Mouse (Mus musculus) MEL (cell line): ENCODE measurements around the gene Ankar. TPM values are rescaled to one million over a fixed set of nuclear protein-coding genes. Genes with fewer than 3 reads are reported as not detected.
A peak's percentile ranks its signal among the peaks of the same experiment; 100 is the strongest.

Experiments used
- DNase-seq: peaks from one replicate; pipeline ENCODE4 v3.0.0; 2011; ENCODE audit warnings: low read depth, low spot score
- H3K27ac ChIP-seq: 2 replicates; pipeline ENCODE4 v1.5.1; 2012; ENCODE audit warnings: low read depth, mild to moderate bottlenecking, control low read depth, low read length, moderate library complexity; ENCODE audit not compliant: control insufficient read depth
- H3K27me3 ChIP-seq, 2 experiments: fragments of 150-350 bp in 1 of 2; sonication (generic) in 1 of 2; 2 replicates each; pipeline ENCODE4 v1.6.1; 2012; ENCODE audit warnings: low read length in 2 of 2, mild to moderate bottlenecking in 2 of 2, improper control_type of control experiment in 1 of 2, moderate library complexity in 1 of 2; ENCODE audit not compliant: insufficient read depth in 2 of 2, control insufficient read depth in 1 of 2
- H3K36me3 ChIP-seq, 2 experiments: 2 replicates each; pipeline ENCODE4 v1.6.1; 2012 to 2014; ENCODE audit warnings: low read length in 2 of 2, improper control_type of control experiment in 1 of 2, inconsistent platforms in 1 of 2, mild to moderate bottlenecking in 1 of 2; ENCODE audit not compliant: insufficient read depth in 2 of 2, control insufficient read depth in 1 of 2
- H3K4me1 ChIP-seq, 2 experiments: fragments of 150-350 bp in 1 of 2; sonication (generic) in 1 of 2; 2 replicates each; pipeline ENCODE4 v1.6.1; 2012; ENCODE audit warnings: low read length in 2 of 2, improper control_type of control experiment in 1 of 2, mild to moderate bottlenecking in 1 of 2; ENCODE audit not compliant: insufficient read depth in 2 of 2, control insufficient read depth in 1 of 2
- H3K4me3 ChIP-seq, 2 experiments: fragments of 150-350 bp in 1 of 2; sonication (generic) in 1 of 2; 2 replicates each; pipeline ENCODE4 v1.5.1; 2012; ENCODE audit warnings: low read depth in 2 of 2, low read length in 2 of 2, mild to moderate bottlenecking in 2 of 2, moderate library complexity in 2 of 2, control low read depth in 1 of 2, improper control_type of control experiment in 1 of 2; ENCODE audit not compliant: control insufficient read depth in 1 of 2, insufficient read depth in 1 of 2
- H3K79me2 ChIP-seq: 2 replicates; pipeline ENCODE4 v1.6.1; 2012; ENCODE audit warnings: mild to moderate bottlenecking, low read length, moderate library complexity; ENCODE audit not compliant: control insufficient read depth, poor library complexity, insufficient read depth
- H3K9ac ChIP-seq: 2 replicates; pipeline ENCODE4 v1.6.1; 2012; ENCODE audit warnings: low read depth, mild to moderate bottlenecking, control low read depth, low read length, moderate library complexity; ENCODE audit not compliant: control insufficient read depth, poor library complexity, severe bottlenecking
- H3K9me3 ChIP-seq: fragments of 150-350 bp; sonication (generic); replicated peaks from 2 replicates; pipeline ENCODE4 v1.6.1; 2012; ENCODE audit warnings: mild to moderate bottlenecking, low read length, improper control_type of control experiment, moderate library complexity; ENCODE audit not compliant: insufficient read depth
- CHD2 ChIP-seq: IDR thresholded peaks from 2 replicates; pipeline ENCODE4 v1.6.1; 2011; ENCODE audit warnings: low read length, improper control_type of control experiment
- CTCF ChIP-seq, 3 experiments: IDR thresholded peaks in 2 of 3; conservative IDR thresholded peaks in 1 of 3; 2 replicates each; pipeline ENCODE4 v1.5.1; 2011 to 2012; ENCODE audit warnings: low read length in 3 of 3, low read depth in 2 of 3, mild to moderate bottlenecking in 2 of 3, improper control_type of control experiment in 1 of 3, inconsistent platforms in 1 of 3, mixed read lengths in 1 of 3, moderate library complexity in 1 of 3; ENCODE audit not compliant: control insufficient read depth in 1 of 3, insufficient read depth in 1 of 3, poor library complexity in 1 of 3, severe bottlenecking in 1 of 3
- E2F4 ChIP-seq: IDR thresholded peaks from 2 replicates; pipeline ENCODE4 v1.6.1; 2011; ENCODE audit warnings: low read depth, low read length, improper control_type of control experiment, borderline replicate concordance
- ELF1 ChIP-seq: IDR thresholded peaks from 2 replicates; pipeline ENCODE4 v1.6.1; 2014; ENCODE audit warnings: low read depth, mild to moderate bottlenecking, inconsistent platforms, low read length, improper control_type of control experiment, moderate library complexity
- EP300 ChIP-seq, 2 experiments: IDR thresholded peaks; 2 replicates each; pipeline ENCODE4 v1.6.1; 2011; ENCODE audit warnings: improper control_type of control experiment in 2 of 2, low read length in 2 of 2, low read depth in 1 of 2, mild to moderate bottlenecking in 1 of 2
- GABPA ChIP-seq: IDR thresholded peaks from 2 replicates; pipeline ENCODE4 v1.6.1; 2012; ENCODE audit warnings: low read depth, mild to moderate bottlenecking, inconsistent platforms, low read length, improper control_type of control experiment, moderate library complexity
- GATA1 ChIP-seq: IDR thresholded peaks from 2 replicates; pipeline ENCODE4 v1.6.1; 2011; ENCODE audit warnings: low read depth, low read length, improper control_type of control experiment
- JUND ChIP-seq: IDR thresholded peaks from 2 replicates; pipeline ENCODE4 v1.6.1; 2011; ENCODE audit warnings: low read depth, mild to moderate bottlenecking, improper control_type of control experiment, low read length
- KAT2A ChIP-seq: conservative IDR thresholded peaks from 2 replicates; pipeline ENCODE4 v1.6.1; 2012; ENCODE audit warnings: low read depth, low read length, improper control_type of control experiment, inconsistent platforms
- MAFK ChIP-seq: IDR thresholded peaks from 2 replicates; pipeline ENCODE4 v1.6.1; 2011; ENCODE audit warnings: low read depth, mild to moderate bottlenecking, low read length, improper control_type of control experiment, borderline replicate concordance
- MAX ChIP-seq: IDR thresholded peaks from 2 replicates; pipeline ENCODE4 v1.6.1; 2011; ENCODE audit warnings: low read length, improper control_type of control experiment
- MAZ ChIP-seq: IDR thresholded peaks from 2 replicates; pipeline ENCODE4 v1.6.1; 2012; ENCODE audit warnings: low read depth, mild to moderate bottlenecking, inconsistent platforms, low read length, improper control_type of control experiment
- MEF2A ChIP-seq: IDR thresholded peaks from 2 replicates; pipeline ENCODE4 v1.6.1; 2014; ENCODE audit warnings: low read depth, mild to moderate bottlenecking, inconsistent platforms, low read length, improper control_type of control experiment; ENCODE audit not compliant: poor library complexity, insufficient replicate concordance, severe bottlenecking; ENCODE audit errors: extremely low read depth
- MXI1 ChIP-seq: IDR thresholded peaks from 2 replicates; pipeline ENCODE4 v1.6.1; 2011; ENCODE audit warnings: mild to moderate bottlenecking, low read depth, low read length, improper control_type of control experiment
- MYB ChIP-seq: IDR thresholded peaks from 2 replicates; pipeline ENCODE4 v1.6.1; 2011; ENCODE audit warnings: mild to moderate bottlenecking, low read depth, low read length, improper control_type of control experiment
- MYC ChIP-seq: IDR thresholded peaks from 2 replicates; pipeline ENCODE4 v1.6.1; 2011; ENCODE audit warnings: low read depth, mild to moderate bottlenecking, low read length, improper control_type of control experiment, moderate library complexity
- NELFE ChIP-seq: IDR thresholded peaks from 2 replicates; pipeline ENCODE4 v1.6.1; 2011; ENCODE audit warnings: low read depth, low read length, improper control_type of control experiment
- NRF1 ChIP-seq: IDR thresholded peaks from 2 replicates; pipeline ENCODE4 v1.6.1; 2014; ENCODE audit warnings: low read depth, mild to moderate bottlenecking, inconsistent platforms, low read length, improper control_type of control experiment, moderate library complexity; ENCODE audit not compliant: poor library complexity, insufficient read depth, severe bottlenecking
- RAD21 ChIP-seq: IDR thresholded peaks from 2 replicates; pipeline ENCODE4 v1.6.1; 2011; ENCODE audit warnings: mild to moderate bottlenecking, low read depth, low read length, improper control_type of control experiment
- RCOR1 ChIP-seq: IDR thresholded peaks from 2 replicates; pipeline ENCODE4 v1.6.1; 2012; ENCODE audit warnings: low read depth, mild to moderate bottlenecking, inconsistent platforms, low read length, improper control_type of control experiment
- SIN3A ChIP-seq: IDR thresholded peaks from 2 replicates; pipeline ENCODE4 v1.6.1; 2012; ENCODE audit warnings: low read length, improper control_type of control experiment, inconsistent platforms
- SMC3 ChIP-seq: IDR thresholded peaks from 2 replicates; pipeline ENCODE4 v1.6.1; 2011; ENCODE audit warnings: low read depth, low read length, improper control_type of control experiment
- TAL1 ChIP-seq: IDR thresholded peaks from 2 replicates; pipeline ENCODE4 v1.6.1; 2012; ENCODE audit warnings: mild to moderate bottlenecking, inconsistent platforms, low read length, moderate library complexity, mixed read lengths
- TCF12 ChIP-seq: IDR thresholded peaks from 2 replicates; pipeline ENCODE4 v1.6.1; 2014; ENCODE audit warnings: low read depth, mild to moderate bottlenecking, inconsistent platforms, low read length, improper control_type of control experiment, moderate library complexity
- UBTF ChIP-seq: IDR thresholded peaks from 2 replicates; pipeline ENCODE4 v1.6.1; 2012; ENCODE audit warnings: low read depth, mild to moderate bottlenecking, inconsistent platforms, low read length, improper control_type of control experiment, moderate library complexity, borderline replicate concordance; ENCODE audit not compliant: insufficient read depth
- ZKSCAN1 ChIP-seq: IDR thresholded peaks from 2 replicates; pipeline ENCODE4 v1.6.1; 2012; ENCODE audit warnings: low read depth, mild to moderate bottlenecking, inconsistent platforms, low read length, improper control_type of control experiment, moderate library complexity
- ZMIZ1 ChIP-seq: IDR thresholded peaks from 2 replicates; pipeline ENCODE4 v1.6.1; 2012; ENCODE audit warnings: low read depth, mild to moderate bottlenecking, inconsistent platforms, low read length, improper control_type of control experiment, moderate library complexity
- ZNF384 ChIP-seq: IDR thresholded peaks from 2 replicates; pipeline ENCODE4 v1.6.1; 2012; ENCODE audit warnings: low read depth, mild to moderate bottlenecking, inconsistent platforms, low read length, improper control_type of control experiment
- polyA plus RNA-seq, 2 experiments: library from polyadenylated mRNA; stranded (reverse) in 1 of 2; unstranded in 1 of 2; fragments of >175 nt in 1 of 2; fragments of >200 nt in 1 of 2; gene quantifications; 2 replicates each; pipeline versions ENCODE4 v1.2.1 to v1.2.4; 2012; ENCODE audit warnings: low replicate concordance in 2 of 2, low read depth in 1 of 2; ENCODE audit not compliant: insufficient read length in 2 of 2, insufficient read depth in 1 of 2, missing spikeins in 1 of 2
- total RNA-seq: library from RNA; depleted of rRNA; stranded (reverse); fragments of 300-350 nt; gene quantifications from 2 replicates; pipeline ENCODE4 v1.2.3, GENCODE M21; 2012

Gene Ankar
- total and polyA plus RNA-seq, 3 experiments: not detected

GRCm38 (mm10) chr1:72716926-72717325, 16.5 kb upstream of the Ankar start:
- no peak overlapping the region for H3K4me3 ChIP-seq
- peaks cover 11 to 18% of the 10 kb centered on the region in 2 experiments for H3K36me3 ChIP-seq
- no peaks in the 10 kb centered on the region for H3K27me3 ChIP-seq
- peak; percentile 87 for DNase-seq
- no peaks in the 10 kb centered on the region for H3K9me3 ChIP-seq
- H3K79me2 ChIP-seq: peaks cover 14% of the 10 kb centered on the region
- H3K27ac ChIP-seq: no peak overlapping the region
- peaks cover 0 to 7% of the 10 kb centered on the region in 2 experiments; a peak in 3 of 4 replicates for H3K4me1 ChIP-seq
- no peak for TF ChIP-seq MEF2A
- TF ChIP-seq CHD2: no peak
- no peak for TF ChIP-seq MAZ
- TF ChIP-seq JUND: no peak
- no peak for TF ChIP-seq TAL1
- TF ChIP-seq RAD21: peak; percentile 44
- TF ChIP-seq MYB: 0 out of 2 replicates have a peak, but pooled peaks have one; percentile 22
- TF ChIP-seq ELF1: no peak
- TF ChIP-seq SIN3A: peak; percentile 41
- TF ChIP-seq GABPA: no peak
- TF ChIP-seq EP300 (IDR thresholded peaks at IDR 0.05; ENCODE audit: low read depth in 1 of 2, low read length in 2 of 2): no peak
- TF ChIP-seq MAFK: no peak
- TF ChIP-seq GATA1: peak; percentile 31; the same call in 1 of the 2 replicates
- TF ChIP-seq CTCF (IDR thresholded peaks at IDR 0.05 in 2 of 3, conservative IDR thresholded peaks at IDR 0.05 in 1 of 3; ENCODE audit: control insufficient read depth in 1 of 3, insufficient read depth in 1 of 3, low read depth in 2 of 3, low read length in 3 of 3, poor library complexity in 1 of 3, severe bottlenecking in 1 of 3): peak; percentile 78 to 97 (median 92)
- TF ChIP-seq ZMIZ1: no peak
- TF ChIP-seq TCF12: no peak
- no peak for TF ChIP-seq ZNF384
- TF ChIP-seq RCOR1: no peak
- no peak for TF ChIP-seq E2F4
- TF ChIP-seq NELFE: no peak
- no peak for TF ChIP-seq ZKSCAN1
- peak; percentile 34; the same call in 1 of the 2 replicates for TF ChIP-seq MXI1
- TF ChIP-seq UBTF: no peak
- TF ChIP-seq MAX: no peak
- TF ChIP-seq NRF1: no peak
- TF ChIP-seq KAT2A: no peak
- TF ChIP-seq MYC: peak; percentile 55; the same call in 1 of the 2 replicates
- peak; percentile 73 for TF ChIP-seq SMC3
- H3K9ac ChIP-seq: no peak overlapping the region
